Mouse (Mus musculus): ENCODE data around the gene Gm11567. TPM values are rescaled to one million over a fixed set of nuclear protein-coding genes. Genes with fewer than 3 reads are reported as not detected.
"Not testable (repeated sequence)": the region's sequence is repeated elsewhere in the genome, so short reads cannot be mapped to it uniquely, and the experiment has no call there.

Gene Gm11567
- not detected in 2 replicates for polyA plus RNA-seq (2014; fragmentation: Nextera tagmentation; extraction: Ambion mirVana)

DNA sequence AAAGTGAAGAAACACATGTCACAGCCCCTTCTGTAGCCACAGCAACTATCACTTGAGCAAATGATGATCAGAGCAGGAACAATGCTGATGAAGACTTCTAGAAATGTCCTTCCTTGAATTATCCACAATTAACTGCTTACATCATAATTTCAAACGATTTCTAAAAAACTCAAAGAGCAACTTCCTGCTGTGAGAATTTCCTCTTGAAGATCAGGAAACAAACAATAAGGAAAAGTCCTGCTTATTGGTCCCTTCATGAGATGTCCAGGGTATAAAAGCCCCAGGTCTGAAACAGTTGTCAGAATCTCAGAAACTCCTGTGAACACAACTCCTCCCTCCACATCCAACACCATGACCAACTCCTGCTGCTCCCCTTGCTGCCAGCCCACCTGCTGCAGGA lies at the start of gene Gm11567:
Gene Gm11567, plus strand, starts transcription at position 301 of the 400 bp plus-strand sequence.
- H3K4me1 ChIP-seq (ENCODE audit: control insufficient read depth, insufficient read depth, low read length); H3K27ac ChIP-seq (ENCODE audit: low read length); H3K9me3 ChIP-seq (ENCODE audit: control insufficient read depth, low read depth, low read length); H3K27me3 ChIP-seq (ENCODE audit: control insufficient read depth, insufficient read depth, low read length); ATAC-seq (ENCODE audit: insufficient number of reproducible peaks, insufficient read depth, low FRiP score, low read depth); H3K4me2 ChIP-seq (replicated peaks; ENCODE audit: low read depth, low read length); H3K9ac ChIP-seq (replicated peaks; ENCODE audit: low read depth, low read length); H3K36me3 ChIP-seq (ENCODE audit: control insufficient read depth, insufficient read depth, low read length); H3K4me3 ChIP-seq (ENCODE audit: low read depth, low read length): not testable (repeated sequence)
- WGBS, result 61% methylated on average over 1 of the region's 1 CpGs

DNA sequence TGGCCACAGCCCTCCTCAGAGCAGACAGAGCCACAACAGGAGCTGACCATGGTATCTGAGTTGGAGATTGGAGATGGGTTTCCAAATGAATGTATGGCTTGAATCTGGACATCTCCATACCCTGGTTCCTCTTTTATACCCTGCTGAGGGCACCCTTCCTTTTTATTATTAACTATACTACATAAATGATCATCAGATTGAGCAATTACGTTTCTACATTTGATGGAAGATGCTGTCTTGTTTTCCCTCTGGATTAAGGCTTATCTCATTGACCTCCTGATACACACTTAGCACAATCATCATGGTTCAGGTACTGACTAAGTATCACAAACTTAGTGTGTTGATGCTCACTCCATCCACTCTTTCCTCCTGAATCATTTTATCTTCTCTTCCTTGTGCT lies 41.0 kb upstream of the Gm11567 start, which contains the start of gene 2300003K06Rik:
Gene 2300003K06Rik, minus strand, starts transcription at position 101 of the 400 bp plus-strand sequence.
- Histone ChIP-seq H3K4me3 (ENCODE audit: low read depth, low read length) (no peak within 1 kb of the TSS), H3K9me3 (ENCODE audit: control insufficient read depth, low read depth, low read length) (no peaks in the 10 kb centered on the region), H3K27me3 (ENCODE audit: control insufficient read depth, insufficient read depth, low read length) (no peaks in the 10 kb centered on the region), H3K27ac (ENCODE audit: low read length) (no peak within 1 kb of the TSS), H3K4me1 (ENCODE audit: control insufficient read depth, insufficient read depth, low read length) (no peaks in the 10 kb centered on the region), H3K9ac (replicated peaks; ENCODE audit: low read depth, low read length) (no peak within 1 kb of the TSS), H3K36me3 (ENCODE audit: control insufficient read depth, insufficient read depth, low read length) (no peaks in the 10 kb centered on the region), H3K4me2 (replicated peaks; ENCODE audit: low read depth, low read length) (no peak within 1 kb of the TSS)
- ATAC-seq (ENCODE audit: insufficient number of reproducible peaks, insufficient read depth, low FRiP score, low read depth), result no peak
- WGBS, result 67% methylated on average over 1 of the region's 1 CpGs

DNA sequence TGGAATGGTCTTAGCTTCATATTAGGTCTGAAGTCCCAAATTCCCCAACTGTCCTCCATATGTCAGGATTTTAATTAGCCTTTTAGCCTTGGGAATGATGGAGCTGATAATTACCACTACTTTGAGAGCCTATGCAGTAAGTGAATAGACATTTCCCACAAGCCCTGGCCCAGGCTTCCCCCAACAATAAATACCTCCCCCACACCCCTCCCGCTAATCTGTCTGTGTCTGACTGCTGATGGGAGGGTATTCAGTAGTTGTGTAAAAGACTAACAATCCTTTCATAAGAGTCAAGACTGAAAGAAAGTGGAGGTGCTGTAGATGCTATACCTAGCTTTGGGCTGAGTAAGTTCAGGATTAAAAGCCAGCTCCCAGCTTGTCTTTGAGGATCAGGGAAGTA lies 36.8 kb upstream of the Gm11567 start:
- no peaks in the 10 kb centered on the region for H3K27me3 ChIP-seq (ENCODE audit: control insufficient read depth, insufficient read depth, low read length)
- no peak for ATAC-seq (ENCODE audit: insufficient number of reproducible peaks, insufficient read depth, low FRiP score, low read depth)
- H3K4me3 ChIP-seq (ENCODE audit: low read depth, low read length), result no peak overlapping the region
- no peaks in the 10 kb centered on the region for H3K36me3 ChIP-seq (ENCODE audit: control insufficient read depth, insufficient read depth, low read length)
- no peak overlapping the region for H3K9ac ChIP-seq (replicated peaks; ENCODE audit: low read depth, low read length)
- H3K27ac ChIP-seq (ENCODE audit: low read length), result no peak overlapping the region
- 65% methylated on average over 1 of the region's 1 CpGs for WGBS
- no peak overlapping the region for H3K4me2 ChIP-seq (replicated peaks; ENCODE audit: low read depth, low read length)
- no peaks in the 10 kb centered on the region for H3K4me1 ChIP-seq (ENCODE audit: control insufficient read depth, insufficient read depth, low read length)
- no peaks in the 10 kb centered on the region for H3K9me3 ChIP-seq (ENCODE audit: control insufficient read depth, low read depth, low read length)

DNA sequence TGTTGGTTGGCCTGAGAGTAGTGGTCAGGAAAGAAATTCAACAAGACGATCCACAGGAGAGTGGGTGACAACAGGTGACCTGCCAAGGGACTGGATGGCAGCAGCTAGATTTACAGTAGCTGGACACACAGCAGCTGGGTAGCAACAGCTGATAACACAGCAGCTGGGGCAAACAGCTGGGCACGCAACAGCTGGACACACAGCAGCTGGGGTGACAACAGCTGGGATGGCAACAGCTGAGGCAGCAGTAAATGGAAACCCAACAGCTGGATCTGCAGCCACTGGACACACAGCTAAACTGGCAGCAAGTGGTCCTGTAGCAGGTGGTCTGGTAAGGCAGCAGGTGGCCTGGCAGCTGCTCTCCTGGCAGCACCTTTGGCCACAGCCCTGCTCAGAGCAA lies 32.2 kb upstream of the Gm11567 start:
- Histone ChIP-seq H3K36me3 (ENCODE audit: control insufficient read depth, insufficient read depth, low read length) (no peaks in the 10 kb centered on the region), H3K4me1 (ENCODE audit: control insufficient read depth, insufficient read depth, low read length) (no peaks in the 10 kb centered on the region), H3K27ac (ENCODE audit: low read length) (no peak overlapping the region), H3K4me2 (replicated peaks; ENCODE audit: low read depth, low read length) (no peak overlapping the region), H3K9me3 (ENCODE audit: control insufficient read depth, low read depth, low read length) (no peaks in the 10 kb centered on the region), H3K4me3 (ENCODE audit: low read depth, low read length) (no peak overlapping the region), H3K27me3 (ENCODE audit: control insufficient read depth, insufficient read depth, low read length) (no peaks in the 10 kb centered on the region), H3K9ac (replicated peaks; ENCODE audit: low read depth, low read length) (no peak overlapping the region)
- 81% methylated on average over 2 of the region's 2 CpGs for WGBS
- no peak for ATAC-seq (ENCODE audit: insufficient number of reproducible peaks, insufficient read depth, low FRiP score, low read depth)

DNA sequence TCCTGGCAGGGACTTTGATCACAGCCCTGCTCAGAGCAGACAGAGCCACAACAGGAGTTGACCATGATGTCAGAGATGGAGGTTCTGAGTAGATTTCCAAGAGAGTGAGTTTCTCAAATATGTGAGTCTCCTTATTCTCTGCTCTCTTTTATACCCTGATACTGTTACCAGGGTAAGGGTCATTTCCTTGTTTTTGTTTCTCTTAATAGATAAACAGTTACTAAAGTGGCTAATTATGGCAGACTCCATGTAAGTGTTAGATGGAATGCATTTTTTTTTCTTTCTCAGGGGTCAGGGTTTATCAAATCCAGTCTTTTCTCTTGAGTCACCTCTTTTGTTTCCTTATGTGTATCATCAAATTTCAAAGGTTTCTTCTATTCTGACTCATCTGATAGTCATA lies 27.5 kb upstream of the Gm11567 start, which contains the start of gene Krtap4-16:
Gene Krtap4-16, minus strand, starts transcription at position 101 of the 400 bp plus-strand sequence.
- H3K9me3 ChIP-seq (ENCODE audit: control insufficient read depth, low read depth, low read length), result no peaks in the 10 kb centered on the region
- H3K9ac ChIP-seq (replicated peaks; ENCODE audit: low read depth, low read length), result no peak within 1 kb of the TSS
- no peak within 1 kb of the TSS for H3K27ac ChIP-seq (ENCODE audit: low read length)
- no peak within 1 kb of the TSS for H3K4me2 ChIP-seq (replicated peaks; ENCODE audit: low read depth, low read length)
- H3K4me3 ChIP-seq (ENCODE audit: low read depth, low read length), result no peak within 1 kb of the TSS
- ATAC-seq (ENCODE audit: insufficient number of reproducible peaks, insufficient read depth, low FRiP score, low read depth), result no peak
- H3K27me3 ChIP-seq (ENCODE audit: control insufficient read depth, insufficient read depth, low read length), result no peaks in the 10 kb centered on the region
- no peaks in the 10 kb centered on the region for H3K36me3 ChIP-seq (ENCODE audit: control insufficient read depth, insufficient read depth, low read length)
- H3K4me1 ChIP-seq (ENCODE audit: control insufficient read depth, insufficient read depth, low read length), result no peaks in the 10 kb centered on the region

DNA sequence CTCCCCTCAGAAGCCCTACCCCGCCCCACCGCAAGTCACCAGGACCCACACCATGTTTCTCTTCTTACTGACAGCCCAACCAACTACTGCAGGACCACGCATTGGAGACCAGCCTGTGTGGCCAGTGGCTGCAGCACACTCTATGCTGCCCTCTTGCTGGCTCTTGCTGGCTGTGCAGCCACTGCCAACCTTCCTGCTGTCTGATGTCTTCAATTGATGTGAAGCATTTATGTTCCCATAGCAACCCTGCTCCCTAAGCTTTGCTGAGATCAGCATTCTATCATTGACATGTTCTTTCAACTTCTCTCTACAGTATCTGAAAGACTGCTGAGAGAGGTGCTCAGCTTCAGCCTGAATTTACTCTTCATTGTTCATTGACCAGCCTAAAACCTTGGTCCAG lies 24.9 kb upstream of the Gm11567 start:
- no peak for ATAC-seq (ENCODE audit: insufficient number of reproducible peaks, insufficient read depth, low FRiP score, low read depth)
- H3K9ac ChIP-seq (replicated peaks; ENCODE audit: low read depth, low read length), result no peak overlapping the region
- H3K27ac ChIP-seq (ENCODE audit: low read length), result no peak overlapping the region
- H3K27me3 ChIP-seq (ENCODE audit: control insufficient read depth, insufficient read depth, low read length), result no peaks in the 10 kb centered on the region
- 43% methylated on average over 3 of the region's 3 CpGs for WGBS
- no peak overlapping the region for H3K4me3 ChIP-seq (ENCODE audit: low read depth, low read length)
- no peak overlapping the region for H3K4me2 ChIP-seq (replicated peaks; ENCODE audit: low read depth, low read length)
- no peaks in the 10 kb centered on the region for H3K4me1 ChIP-seq (ENCODE audit: control insufficient read depth, insufficient read depth, low read length)
- no peaks in the 10 kb centered on the region for H3K36me3 ChIP-seq (ENCODE audit: control insufficient read depth, insufficient read depth, low read length)
- no peaks in the 10 kb centered on the region for H3K9me3 ChIP-seq (ENCODE audit: control insufficient read depth, low read depth, low read length)

DNA sequence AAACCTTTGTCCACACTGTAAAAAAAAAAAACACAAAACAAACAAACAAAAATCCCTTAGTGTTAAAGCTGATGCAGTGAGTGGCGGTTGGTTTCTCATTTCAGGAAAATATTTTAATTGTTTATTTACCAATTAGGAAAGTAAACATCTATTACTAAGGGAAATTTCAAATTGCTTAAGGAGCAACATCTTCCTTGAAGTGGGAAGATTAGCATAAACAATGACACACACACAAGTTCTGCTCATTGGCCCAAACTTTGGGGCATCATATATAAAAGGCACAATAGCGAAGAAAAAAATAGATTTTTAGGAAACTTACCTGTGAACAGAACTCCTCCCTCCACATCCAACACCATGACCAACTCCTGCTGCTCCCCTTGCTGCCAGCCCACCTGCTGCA lies 21.4 kb upstream of the Gm11567 start, which contains the start of gene Gm11568:
Gene Gm11568, plus strand, starts transcription at position 301 of the 400 bp plus-strand sequence.
- Histone ChIP-seq H3K4me1 (ENCODE audit: control insufficient read depth, insufficient read depth, low read length) (no peaks in the 10 kb centered on the region), H3K27me3 (ENCODE audit: control insufficient read depth, insufficient read depth, low read length) (no peaks in the 10 kb centered on the region), H3K4me2 (replicated peaks; ENCODE audit: low read depth, low read length) (no peak within 1 kb of the TSS), H3K9me3 (ENCODE audit: control insufficient read depth, low read depth, low read length) (no peaks in the 10 kb centered on the region), H3K36me3 (ENCODE audit: control insufficient read depth, insufficient read depth, low read length) (no peaks in the 10 kb centered on the region), H3K9ac (replicated peaks; ENCODE audit: low read depth, low read length) (no peak within 1 kb of the TSS), H3K27ac (ENCODE audit: low read length) (no peak within 1 kb of the TSS), H3K4me3 (ENCODE audit: low read depth, low read length) (no peak within 1 kb of the TSS)
- 79% methylated on average over 2 of the region's 2 CpGs for WGBS
- ATAC-seq (ENCODE audit: insufficient number of reproducible peaks, insufficient read depth, low FRiP score, low read depth), result no peak

DNA sequence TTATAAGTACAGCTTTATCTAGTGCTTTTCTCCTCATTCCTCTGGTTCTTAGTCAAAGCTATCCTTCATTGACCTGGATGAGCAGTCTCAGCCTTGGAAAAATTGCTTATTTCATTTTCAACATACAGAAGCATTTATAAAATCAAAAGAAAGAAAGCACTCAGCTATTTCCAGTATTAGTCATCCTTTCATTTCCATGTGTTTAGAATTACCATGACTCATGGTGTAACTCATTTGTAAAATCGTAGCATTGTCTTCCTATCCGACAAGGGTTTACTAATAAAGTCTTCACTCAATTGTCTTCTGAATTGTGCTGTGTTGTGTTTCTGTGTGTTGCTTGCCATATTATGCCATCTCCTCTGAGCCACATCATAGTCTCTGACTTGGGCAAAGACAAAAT lies 20.2 kb upstream of the Gm11567 start:
- Histone ChIP-seq H3K36me3 (ENCODE audit: control insufficient read depth, insufficient read depth, low read length) (no peaks in the 10 kb centered on the region), H3K27ac (ENCODE audit: low read length) (no peak overlapping the region), H3K9me3 (ENCODE audit: control insufficient read depth, low read depth, low read length) (no peaks in the 10 kb centered on the region), H3K4me3 (ENCODE audit: low read depth, low read length) (no peak overlapping the region), H3K4me2 (replicated peaks; ENCODE audit: low read depth, low read length) (no peak overlapping the region), H3K4me1 (ENCODE audit: control insufficient read depth, insufficient read depth, low read length) (no peaks in the 10 kb centered on the region), H3K9ac (replicated peaks; ENCODE audit: low read depth, low read length) (no peak overlapping the region), H3K27me3 (ENCODE audit: control insufficient read depth, insufficient read depth, low read length) (no peaks in the 10 kb centered on the region)
- 66% methylated on average over 2 of the region's 2 CpGs for WGBS
- ATAC-seq (ENCODE audit: insufficient number of reproducible peaks, insufficient read depth, low FRiP score, low read depth), result no peak

DNA sequence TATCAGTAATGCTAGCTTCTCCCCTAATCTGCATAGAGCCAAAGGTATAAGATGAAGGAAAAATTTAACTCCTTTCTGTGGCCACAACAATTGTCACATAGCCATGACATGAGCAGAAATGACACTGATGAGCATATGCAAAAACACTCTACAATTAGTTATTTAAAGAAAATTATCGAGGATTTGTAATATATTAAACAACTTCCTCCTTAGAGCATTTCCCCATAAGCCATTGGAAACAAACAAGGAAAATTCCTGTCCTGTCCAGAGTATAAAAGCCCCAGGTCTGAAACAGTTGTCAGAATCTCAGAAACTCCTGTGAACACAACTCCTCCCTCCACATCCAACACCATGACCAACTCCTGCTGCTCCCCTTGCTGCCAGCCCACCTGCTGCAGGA lies 14.8 kb upstream of the Gm11567 start, which contains the start of gene Gm11559:
Gene Gm11559, plus strand, starts transcription at position 301 of the 400 bp plus-strand sequence.
- not testable (repeated sequence) for ATAC-seq (ENCODE audit: insufficient number of reproducible peaks, insufficient read depth, low FRiP score, low read depth); H3K9me3 ChIP-seq (ENCODE audit: control insufficient read depth, low read depth, low read length); H3K4me3 ChIP-seq (ENCODE audit: low read depth, low read length); H3K9ac ChIP-seq (replicated peaks; ENCODE audit: low read depth, low read length); H3K27me3 ChIP-seq (ENCODE audit: control insufficient read depth, insufficient read depth, low read length); H3K4me2 ChIP-seq (replicated peaks; ENCODE audit: low read depth, low read length); H3K27ac ChIP-seq (ENCODE audit: low read length); H3K36me3 ChIP-seq (ENCODE audit: control insufficient read depth, insufficient read depth, low read length); H3K4me1 ChIP-seq (ENCODE audit: control insufficient read depth, insufficient read depth, low read length)
- 57% methylated on average over 1 of the region's 1 CpGs for WGBS
